Mouse (Mus musculus): ENCODE measurements at regions not wholly inside any gene's neighbourhood (a gene's known extent, or its start where the extent isn't known, plus 50 kb on each side); places are given as distances from the start of the nearest gene placed in this dataset.
A peak's percentile ranks its signal among the peaks of the same experiment; 100 is the strongest.
"Not testable (repeated sequence)": the region's sequence is repeated elsewhere in the genome, so short reads cannot be mapped to it uniquely, and the experiment has no call there.

GRCm38 (mm10) chr2:71597956-71598355 is 51.4 kb upstream of the Dlx2 start:
- no peak for DNase-seq (ENCODE audit: low spot score)

- no peak for DNase-seq (ENCODE audit: low spot score)
Measured at GRCm38 (mm10) chr2:71598368-71598767, 51.8 kb upstream of the Dlx2 start.

- peak; percentile 64 for DNase-seq (ENCODE audit: low spot score)
Measured at GRCm38 (mm10) chr2:71598778-71599177, 52.2 kb upstream of the Dlx2 start.

GRCm38 (mm10) chr2:71600213-71600612 is 53.7 kb upstream of the Dlx2 start:
- no peak for DNase-seq (ENCODE audit: low spot score)

DNA sequence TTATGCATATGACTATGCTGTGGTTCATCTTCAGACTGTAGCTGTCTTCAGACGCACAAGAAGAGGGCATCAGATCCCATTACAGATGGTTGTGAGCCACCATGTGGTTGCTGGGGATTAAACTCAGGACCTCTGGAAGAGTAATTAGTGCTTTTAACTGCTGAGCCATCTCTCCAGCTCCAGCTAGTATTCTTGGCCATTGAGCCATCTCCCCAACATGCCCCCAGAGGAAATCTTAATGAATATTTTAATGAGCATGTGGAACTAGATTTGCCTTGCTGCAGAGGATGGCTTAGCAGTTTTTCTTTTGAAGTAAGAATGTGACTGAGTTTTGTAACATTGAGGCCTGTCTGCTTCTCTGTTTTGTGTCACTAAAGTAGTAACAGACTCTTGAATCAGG is 54.4 kb upstream of the Dlx2 start:
- DNase-seq (ENCODE audit: low spot score) = no peak

DNA sequence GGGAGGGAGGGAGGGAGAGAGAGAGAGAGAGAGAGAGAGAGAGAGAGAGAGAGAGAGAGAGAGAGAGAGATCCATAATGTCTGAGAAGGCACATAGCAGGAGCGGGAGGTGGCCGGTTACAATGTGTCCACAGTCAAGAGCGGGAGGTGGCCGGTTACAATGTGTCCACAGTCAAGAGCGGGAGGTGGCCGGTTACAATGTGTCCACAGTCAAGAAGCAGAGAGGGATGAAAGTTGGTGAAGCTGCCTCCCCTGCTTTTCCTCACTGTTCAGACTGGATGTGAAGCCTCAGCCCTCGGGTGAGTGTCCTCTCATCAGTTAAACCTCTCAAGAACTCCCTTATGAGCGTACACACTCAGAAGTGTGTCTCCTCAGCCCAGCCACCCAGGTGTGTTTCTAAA is 57.2 kb upstream of the Dlx2 start:
- not testable (repeated sequence) for DNase-seq (ENCODE audit: low spot score)

DNA sequence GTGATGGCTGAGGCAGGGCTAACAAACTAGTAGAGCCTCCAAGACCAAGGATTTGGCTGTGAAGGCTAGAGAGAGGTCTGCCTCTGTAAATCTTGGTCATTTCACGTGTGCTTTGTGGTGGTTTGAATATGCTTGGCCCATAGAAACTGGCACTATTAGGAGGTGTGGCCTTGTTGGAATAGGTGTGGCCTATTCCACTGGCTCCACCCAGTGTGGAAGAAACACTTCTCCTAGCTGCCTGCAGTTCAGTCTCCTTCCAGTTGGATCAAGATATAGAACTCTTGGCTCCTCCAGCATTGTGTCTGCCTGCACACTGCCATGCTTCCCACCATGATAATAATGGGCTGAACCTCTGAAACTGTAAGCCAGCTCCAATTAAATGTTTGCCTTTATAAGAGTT is 59.1 kb upstream of the Dlx2 start:
- DNase-seq (ENCODE audit: low spot score) = no peak

DNA sequence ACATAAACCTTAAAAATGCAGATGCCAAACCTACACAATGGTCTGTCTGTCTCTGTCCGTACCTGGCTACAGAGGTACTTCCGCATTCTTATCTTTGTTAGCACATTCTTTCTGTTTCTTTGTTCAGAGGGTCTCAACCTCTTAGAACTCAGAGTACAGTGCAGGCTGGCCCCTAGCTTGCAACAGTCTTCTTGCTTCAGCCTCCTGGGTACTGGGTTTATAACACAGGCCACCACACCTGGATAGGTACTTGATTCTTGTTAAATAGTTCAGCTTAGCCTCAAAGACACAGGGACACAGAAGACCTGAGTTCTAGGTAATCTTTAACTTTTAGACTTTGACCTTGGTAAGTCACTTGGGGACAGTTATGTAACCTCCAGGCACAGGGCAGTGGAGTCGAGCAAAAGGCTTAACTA is 60.5 kb upstream of the Dlx2 start:
- DNase-seq (ENCODE audit: low spot score) = peak; percentile 82

DNA sequence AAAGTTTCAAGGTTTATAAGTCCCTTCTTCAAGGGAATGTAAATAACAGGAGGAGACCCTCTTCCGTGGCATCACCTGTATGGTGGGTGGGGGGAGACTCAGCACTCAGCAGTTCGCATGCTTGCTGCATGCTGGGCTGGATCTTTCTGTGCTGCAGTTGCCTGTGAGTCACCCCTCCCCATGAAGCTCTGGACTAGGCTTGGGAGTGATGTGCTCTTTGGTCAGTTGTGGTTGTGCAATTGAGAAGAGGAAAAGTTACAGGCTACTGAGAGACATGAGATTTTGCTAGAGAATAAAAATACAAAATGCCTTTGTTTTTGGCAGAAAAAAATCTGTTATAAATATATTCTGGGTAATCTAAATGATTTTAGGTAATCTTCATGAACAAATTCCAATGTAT is 66.7 kb upstream of the Dlx2 start:
- peak; percentile 67 for DNase-seq (ENCODE audit: low spot score)

DNA sequence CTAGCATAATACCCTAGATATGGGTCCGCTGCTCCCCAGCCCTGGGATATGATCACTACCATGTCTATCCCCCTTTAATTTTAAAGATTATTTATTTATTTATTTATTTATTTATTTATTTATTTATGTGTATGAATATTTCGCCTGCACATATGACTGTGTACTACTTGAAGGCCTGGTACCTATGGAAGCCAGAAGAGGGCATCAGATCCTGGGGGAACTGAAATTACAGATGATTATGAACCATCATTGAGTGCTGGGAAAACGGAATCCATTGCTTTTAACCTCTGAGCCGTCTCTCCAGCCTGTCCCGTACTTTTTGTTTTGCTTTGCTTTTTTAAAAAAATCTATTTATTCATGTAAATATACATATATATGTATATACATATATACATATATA is 70.0 kb upstream of the Dlx2 start:
- DNase-seq (ENCODE audit: low spot score) = no peak

DNA sequence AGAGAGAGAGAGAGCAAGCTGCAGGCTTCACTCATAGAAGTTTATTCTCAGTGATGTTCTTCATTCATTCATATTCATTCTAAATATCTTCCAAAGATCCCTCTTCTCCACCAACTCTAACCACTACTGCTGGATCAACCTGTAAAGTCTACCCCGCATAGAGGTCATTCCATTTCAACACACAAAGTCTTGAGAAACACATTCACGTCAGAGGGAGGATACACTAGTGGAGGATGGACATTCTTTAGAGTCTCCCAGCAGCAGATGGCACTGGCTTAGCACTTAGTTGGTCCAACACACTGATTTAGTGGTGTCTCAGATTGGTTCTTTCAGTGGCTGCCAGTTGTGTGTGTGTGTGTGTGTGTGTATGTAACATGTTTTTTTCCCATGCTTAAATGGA is 74.9 kb upstream of the Dlx2 start:
- DNase-seq (ENCODE audit: low spot score) = no peak

DNA sequence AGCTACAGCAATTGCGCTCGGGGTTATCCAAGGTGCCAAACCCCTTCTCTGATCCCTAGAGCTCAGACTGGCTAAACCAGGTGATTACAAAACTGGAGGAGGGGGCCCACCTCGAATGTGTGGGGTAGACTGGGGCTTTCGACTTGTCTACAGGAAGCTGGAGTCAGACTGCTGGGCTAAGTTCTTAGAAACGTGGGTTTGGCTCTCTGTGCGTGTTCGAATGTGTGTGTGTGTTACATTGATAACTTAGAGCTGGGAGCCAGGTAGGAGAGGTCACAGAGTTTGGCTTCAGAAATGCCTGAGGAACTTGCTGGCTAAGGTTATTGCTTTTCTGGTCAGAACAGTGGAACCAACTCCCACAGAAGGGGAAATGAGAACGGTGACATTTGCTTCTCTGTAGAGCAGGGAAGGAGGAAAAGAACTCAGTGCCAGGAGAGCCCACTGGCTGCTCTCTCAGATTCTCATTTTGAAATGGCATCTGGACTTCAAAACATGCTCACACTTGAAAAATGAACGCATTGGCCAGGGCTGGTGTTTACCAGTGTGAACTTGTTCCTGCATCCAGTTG is 76.1 kb upstream of the Dlx2 start:
- DNase-seq (ENCODE audit: low spot score) = no peak

DNA sequence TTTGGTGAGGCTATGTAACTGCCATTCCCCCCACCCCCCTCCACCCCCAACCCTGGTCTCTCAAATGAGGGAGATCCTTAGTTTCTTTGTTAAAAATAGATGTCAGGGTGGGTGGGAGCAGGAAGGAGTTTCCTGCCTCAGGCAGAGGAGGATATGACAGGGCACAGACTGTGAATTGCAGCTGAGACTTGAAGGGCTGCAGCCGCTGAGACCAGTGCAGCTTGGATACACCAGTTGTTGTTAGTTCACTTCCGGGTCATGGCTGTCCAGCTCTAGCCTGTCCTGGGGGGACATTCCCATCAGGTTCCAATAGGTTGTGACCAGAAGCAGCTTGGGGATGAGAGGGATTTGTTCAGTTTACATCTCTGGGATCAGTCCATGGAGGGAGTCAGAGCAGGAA is 76.6 kb upstream of the Dlx2 start:
- no peak for DNase-seq (ENCODE audit: low spot score)

- no peak for DNase-seq (ENCODE audit: low spot score)
Measured at GRCm38 (mm10) chr2:71625298-71625902, 78.8 kb upstream of the Dlx2 start.

DNA sequence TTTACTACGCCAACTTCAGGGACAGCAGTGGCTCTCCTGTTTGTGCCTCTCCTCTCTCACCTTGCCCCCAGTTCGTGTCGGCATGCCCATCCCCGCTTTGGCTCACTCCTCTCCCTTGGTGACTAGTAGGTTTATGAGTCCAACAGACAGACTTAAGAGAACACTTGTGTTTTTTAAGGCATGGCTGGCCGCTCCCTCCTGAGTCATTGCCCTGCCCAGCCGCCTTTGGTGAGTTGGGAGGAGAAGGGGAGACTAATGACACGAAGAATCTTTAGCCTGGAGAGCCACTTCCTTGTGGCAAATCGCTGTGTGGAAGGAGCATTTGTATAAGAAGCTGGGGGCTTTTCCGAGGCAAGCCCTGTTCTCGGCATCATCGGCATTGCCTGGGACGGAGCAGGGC is 79.8 kb upstream of the Dlx2 start:
- no peak for DNase-seq (ENCODE audit: low spot score)

GRCm38 (mm10) chr2:71627097-71627755 is 80.7 kb upstream of the Dlx2 start:
- DNase-seq (ENCODE audit: low spot score) = no peak

GRCm38 (mm10) chr2:71628821-71629220 is 82.3 kb upstream of the Dlx2 start:
- DNase-seq (ENCODE audit: low spot score) = no peak

DNA sequence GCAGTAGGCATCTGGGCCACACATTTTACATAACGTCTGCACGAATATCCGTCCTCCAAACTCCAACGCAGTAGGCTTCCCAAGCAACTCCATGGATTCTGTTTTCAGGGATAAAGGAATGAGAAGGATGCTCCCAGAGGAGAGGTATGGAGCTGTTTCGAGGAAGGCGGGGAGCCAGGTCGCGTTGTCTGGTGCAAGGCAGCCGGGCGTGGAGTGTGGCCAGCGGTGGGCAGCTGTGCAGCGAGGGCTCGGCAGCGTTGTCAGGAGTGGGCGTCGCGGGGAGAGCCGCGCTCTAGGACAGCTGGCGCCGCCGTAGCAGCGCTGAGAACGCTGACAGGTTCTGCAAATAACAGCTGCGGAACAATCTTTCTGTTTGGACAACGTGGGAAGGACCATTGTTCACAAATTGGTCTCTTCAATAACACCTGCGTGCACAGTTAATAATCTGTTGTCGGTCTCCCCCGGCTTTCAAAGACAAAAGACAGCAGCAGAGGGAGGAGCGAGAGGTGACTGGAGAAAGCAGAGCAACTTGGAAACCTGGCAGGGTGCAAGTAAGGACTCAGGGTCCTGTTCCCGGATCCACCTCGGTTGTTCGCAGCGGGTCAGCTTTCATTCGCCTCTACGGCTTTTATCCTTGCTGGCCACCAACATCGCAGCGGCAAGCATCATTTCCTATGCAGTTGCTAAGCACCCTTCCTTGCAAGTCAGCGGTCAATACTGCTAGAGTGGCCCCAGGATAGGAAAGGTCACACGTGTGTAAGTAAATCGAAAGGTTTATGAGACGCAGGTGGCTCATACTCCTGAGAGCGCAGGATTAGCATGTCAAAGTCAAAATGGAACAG is 83.0 kb upstream of the Dlx2 start:
- no peak for DNase-seq (ENCODE audit: low spot score)

DNA sequence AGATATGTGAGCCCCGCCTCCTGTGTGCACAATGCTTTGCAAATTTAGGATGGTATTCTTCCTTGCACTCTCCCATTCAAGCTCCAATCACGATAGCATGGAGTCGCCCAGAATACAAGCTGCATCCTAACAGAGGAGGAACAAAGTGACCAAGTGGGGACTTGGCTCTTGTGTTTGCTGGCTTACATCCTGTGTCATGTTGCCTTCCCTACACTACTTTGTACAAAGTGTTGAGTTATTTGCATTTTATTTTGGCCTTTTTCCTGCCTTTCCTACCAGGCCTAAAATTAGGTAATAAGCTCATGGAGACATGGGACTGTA is 83.5 kb upstream of the Dlx2 start:
- no peak for DNase-seq (ENCODE audit: low spot score)

- DNase-seq (ENCODE audit: low spot score) = peak; percentile 58
Measured at GRCm38 (mm10) chr2:71633471-71633870, 86.9 kb upstream of the Dlx2 start.

DNA sequence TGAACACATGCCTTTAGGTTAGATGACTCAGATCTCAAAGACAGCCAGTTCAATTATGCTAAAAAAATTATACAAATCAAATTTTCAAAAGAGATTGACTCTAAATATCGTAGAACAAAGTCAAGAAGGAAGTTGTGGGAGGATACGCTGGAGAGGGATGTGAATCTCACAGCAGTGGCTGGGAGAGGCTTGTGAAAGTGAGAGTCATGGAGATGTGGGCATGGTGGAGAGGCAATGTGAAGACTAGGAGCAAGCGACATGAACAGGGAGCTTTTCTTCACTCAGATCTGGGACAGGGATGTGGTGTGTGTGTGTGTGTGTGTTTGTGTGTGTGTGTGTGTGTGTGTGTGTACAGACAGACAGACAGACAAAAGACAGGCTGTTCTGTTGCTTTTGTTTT is 87.9 kb upstream of the Dlx2 start:
- no peak for DNase-seq (ENCODE audit: low spot score)

DNA sequence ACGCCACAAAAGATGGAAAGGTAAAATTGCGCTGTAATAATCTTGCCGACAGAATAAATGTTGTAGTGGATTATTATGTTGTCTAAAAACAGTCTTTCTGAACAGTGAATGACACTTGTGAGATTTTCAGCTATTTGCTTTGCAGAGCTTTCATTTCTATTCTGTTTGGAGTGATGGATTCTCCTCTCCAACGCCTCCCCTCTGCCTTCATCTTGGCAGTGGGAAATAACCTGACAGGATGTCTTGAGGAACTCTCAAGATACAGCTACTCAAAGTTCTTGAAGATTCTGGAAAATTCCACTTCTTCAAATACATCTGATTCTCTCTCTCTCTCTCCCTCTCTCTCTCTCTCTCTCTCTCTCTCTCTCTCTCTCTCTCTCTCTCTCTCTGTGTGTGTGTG is 89.6 kb upstream of the Dlx2 start:
- no peak for DNase-seq (ENCODE audit: low spot score)

DNA sequence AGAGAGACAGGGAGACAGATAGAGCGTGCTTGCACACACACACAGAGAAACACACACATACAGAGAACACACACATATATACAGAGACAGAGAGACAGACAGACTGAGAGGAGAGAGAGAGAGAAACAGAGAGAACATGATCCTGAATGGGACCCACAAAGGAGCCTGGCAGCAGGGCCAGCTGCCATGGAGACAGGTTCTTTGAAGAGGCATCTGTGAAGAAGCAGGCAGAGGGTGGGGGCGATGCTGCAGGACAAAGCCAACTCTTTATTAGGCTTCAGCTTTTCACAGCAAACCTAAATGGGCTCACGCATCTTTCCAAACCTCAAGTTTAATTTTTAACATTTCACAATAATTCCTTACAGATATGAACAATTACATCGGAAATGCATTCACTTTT is 90.0 kb upstream of the Dlx2 start:
- no peak for DNase-seq (ENCODE audit: low spot score)
